Mouse (Mus musculus) heart, postnatal 25 days (tissue): ENCODE results near the gene Tmc7. TPM values are rescaled to one million over a fixed set of nuclear protein-coding genes. Genes with fewer than 3 reads are reported as not detected.
A peak's percentile ranks its signal among the peaks of the same experiment; 100 is the strongest.

ENCODE experiments used
- DNase-seq: peaks from one replicate; pipeline ENCODE4 v3.0.0; 2022; ENCODE audit warnings: low spot score
- intact Hi-C: fragments of 180-260 bp; cut with DNase I; formaldehyde crosslinking; loops from one replicate; pipeline ENCODE4 v1.15.1; 2025
- total RNA-seq, 2 experiments: library from RNA; stranded (reverse); gene quantifications; 2 replicates each; pipeline ENCODE4 v1.2.3; 2021

Tmc7 gene
- total RNA-seq, 2 experiments from 2014 or later: 6.5 to 6.7 TPM

- DNase-seq: no peak
- intact Hi-C loops: loop anchor here (5.0 to 10.0 kb wide), 2 partner anchors 145 to 403 kb away; partner anchors contain the start of genes Gprc5b and Syt17
These were observed 7.6 kb upstream of the Tmc7 start for GRCm38 (mm10) chr7:118592146-118592545.

DNA sequence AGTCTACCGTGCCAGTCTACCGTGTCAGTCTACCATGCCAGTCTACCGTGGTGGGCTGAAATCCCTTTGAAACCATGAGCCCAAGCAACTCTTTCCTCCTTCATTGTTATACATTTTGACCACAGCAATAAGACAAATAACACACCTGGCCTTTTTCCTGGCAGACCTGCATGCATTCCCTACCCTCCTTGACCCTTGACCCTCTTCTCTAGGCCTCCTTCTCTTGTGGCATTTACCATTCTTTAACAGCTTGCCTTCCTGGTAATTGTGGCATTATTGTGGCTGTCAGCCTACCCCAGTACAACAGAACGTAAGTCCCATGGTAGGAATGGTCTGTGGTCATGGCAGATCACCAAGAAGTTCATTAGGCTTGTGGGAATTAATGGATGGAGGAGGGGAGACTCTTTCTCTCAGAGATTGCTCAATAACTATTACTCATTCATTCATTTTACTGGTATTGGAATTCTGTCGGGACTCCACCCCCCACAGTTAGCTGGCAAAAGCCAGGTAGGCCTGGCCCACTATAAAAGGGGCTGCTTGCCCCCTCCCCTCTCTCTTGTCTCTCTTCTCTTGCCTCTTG is 6.3 kb upstream of the Tmc7 start:
- intact Hi-C loops: loop anchor here (5.0 to 10.0 kb wide), 2 partner anchors 144 to 404 kb away; partner anchors contain the start of genes Gprc5b and Syt17
- DNase-seq: no peak

DNA sequence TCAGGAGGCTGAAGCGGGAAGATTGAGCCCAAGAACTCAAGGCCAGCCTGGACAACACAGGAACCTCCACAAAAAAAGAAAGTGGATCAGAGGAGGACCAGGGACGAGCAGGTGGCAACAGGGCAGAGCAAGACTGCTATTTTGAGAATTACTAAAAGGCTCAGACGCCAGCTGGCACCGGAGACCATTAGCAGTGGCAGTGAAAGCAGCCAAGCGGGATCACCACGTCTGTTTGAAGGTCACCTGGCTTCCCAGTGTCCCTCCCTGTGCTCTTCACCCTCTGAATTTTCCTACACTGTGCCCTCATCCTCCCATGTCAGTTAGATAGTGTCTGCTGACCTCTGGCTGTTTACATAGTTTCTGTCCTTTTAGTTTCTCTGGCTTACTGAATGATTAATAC is 1.3 kb upstream of the Tmc7 start:
- intact Hi-C loops: no loop called here
- DNase-seq: peak; percentile 24

GRCm38 (mm10) chr7:118584926-118585325 is 390 bp upstream of the Tmc7 start:
- intact Hi-C loops: no loop called here

GRCm38 (mm10) chr7:118583821-118584220 is 715 bp downstream of the Tmc7 start:
- intact Hi-C loops: no loop called here
- no peak for DNase-seq

More at GRCm38 (mm10) chr7:118584926-118585325, 390 bp upstream of the Tmc7 start:
- no peak for DNase-seq

DNA sequence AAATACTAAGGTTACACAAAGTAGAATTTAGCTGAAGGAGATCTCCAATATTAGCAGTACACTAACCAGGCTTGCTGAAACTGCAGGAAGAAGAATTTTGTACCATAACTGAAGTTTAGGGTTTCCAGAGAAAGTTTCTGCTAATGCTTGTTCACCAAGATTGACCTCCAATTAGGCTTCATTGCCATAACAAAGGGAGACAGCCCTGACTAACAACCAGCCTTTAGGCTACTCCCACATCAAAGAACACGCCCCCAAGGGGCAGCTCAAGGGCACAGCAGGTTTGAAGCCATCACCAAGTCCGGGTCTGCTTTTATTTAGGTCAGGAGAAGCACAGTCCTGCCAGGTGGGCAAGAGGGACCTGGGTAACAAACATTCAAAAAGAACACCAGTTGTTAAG is 4.6 kb downstream of the Tmc7 start:
- no peak for DNase-seq
- intact Hi-C loops: no loop called here

GRCm38 (mm10) chr7:118578269-118578668 is 6.3 kb downstream of the Tmc7 start:
- intact Hi-C loops: no loop called here
- DNase-seq: no peak

DNA sequence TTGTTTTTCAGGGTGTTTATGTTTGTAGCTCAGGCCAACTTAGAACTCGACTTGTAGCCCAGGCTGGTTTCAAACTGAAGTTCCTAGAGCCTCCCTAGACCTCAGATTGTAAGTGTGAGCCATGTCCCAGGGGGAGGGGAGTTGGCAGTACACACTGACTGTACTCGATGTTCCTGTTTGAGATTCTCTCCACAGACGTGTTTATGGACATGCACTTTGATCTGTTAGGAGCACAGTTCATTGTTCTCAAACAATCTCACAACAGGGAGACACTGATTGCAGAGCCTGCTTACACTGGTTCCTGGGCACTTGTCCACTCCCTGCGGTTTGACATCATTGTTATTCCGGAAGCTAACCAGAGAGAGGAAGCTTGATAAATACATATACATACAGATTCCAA is 12.5 kb downstream of the Tmc7 start:
- DNase-seq: no peak
- intact Hi-C loops: no loop called here

DNA sequence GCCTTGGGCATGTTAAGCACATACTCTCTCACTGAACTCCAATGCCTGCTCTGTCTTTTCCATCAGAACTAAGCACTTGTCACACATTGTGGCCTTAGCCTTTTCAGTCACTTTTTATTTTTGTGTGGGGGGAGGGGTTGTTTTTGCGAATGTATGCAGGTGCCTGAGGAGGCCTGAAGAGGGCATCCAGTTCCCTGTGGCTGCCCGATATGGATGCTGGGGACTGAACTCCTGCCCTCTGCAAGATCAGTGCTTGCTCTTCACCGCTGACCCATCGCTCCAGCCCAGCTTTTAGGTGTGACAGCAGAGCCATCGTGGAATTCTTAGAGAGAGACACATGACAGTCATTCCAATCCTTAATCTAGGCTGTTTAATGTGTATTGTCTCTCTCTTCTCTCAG is 13.2 kb downstream of the Tmc7 start:
- DNase-seq: no peak
- intact Hi-C loops: no loop called here

DNA sequence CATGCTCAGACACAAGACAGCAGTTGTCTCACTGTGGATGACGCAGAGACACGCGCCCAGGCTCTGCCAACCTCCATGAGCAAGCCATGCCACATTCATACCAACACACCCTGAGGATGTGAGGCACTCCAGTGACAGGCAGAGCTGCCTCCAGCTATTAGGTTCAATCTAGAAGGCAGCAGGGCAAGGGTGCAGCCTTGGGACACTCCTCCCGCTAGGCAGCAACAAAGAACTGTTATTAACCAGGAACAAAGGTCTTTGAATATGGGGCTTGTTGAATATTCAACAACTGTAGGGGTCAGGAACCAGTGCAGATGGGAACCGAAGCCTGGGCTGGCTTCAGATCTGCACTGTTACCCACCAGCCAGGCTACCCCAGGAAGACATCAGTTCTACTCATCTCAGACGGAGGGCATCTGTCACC is 15.4 kb downstream of the Tmc7 start:
- no peak for DNase-seq
- intact Hi-C loops: no loop called here

- intact Hi-C loops: no loop called here
- no peak for DNase-seq
These were observed 30.2 kb downstream of the Tmc7 start for GRCm38 (mm10) chr7:118554290-118554689.

- DNase-seq: no peak
- intact Hi-C loops: no loop called here
These were observed 30.7 kb downstream of the Tmc7 start for GRCm38 (mm10) chr7:118553881-118554280.

GRCm38 (mm10) chr7:118547451-118547850 is 37.1 kb downstream of the Tmc7 start:
- no peak for DNase-seq
- intact Hi-C loops: no loop called here

DNA sequence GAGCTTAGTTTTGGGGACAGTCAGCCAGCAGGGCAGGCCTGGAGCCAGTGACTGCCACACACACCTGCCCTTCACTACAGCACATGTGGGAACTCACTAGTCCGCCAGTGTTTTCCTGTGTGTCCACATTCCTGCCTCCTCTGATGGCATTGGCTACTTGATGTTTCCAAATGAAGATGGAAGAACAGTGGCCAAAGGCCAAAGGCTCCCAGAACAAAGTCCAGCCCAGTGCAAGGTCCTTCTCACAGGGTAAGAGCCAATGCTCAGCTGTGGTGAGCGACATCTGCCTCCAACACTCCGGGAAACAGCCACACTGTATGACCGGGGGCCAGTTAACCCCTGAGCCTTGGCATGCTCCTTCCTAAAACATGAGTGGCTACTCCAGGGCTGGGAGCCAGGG is 40.4 kb downstream of the Tmc7 start:
- no peak for DNase-seq
- intact Hi-C loops: no loop called here

- no peak for DNase-seq
- intact Hi-C loops: no loop called here
These were observed 49.5 kb downstream of the Tmc7 start for GRCm38 (mm10) chr7:118535076-118535475.

- intact Hi-C loops: loop anchor here (5.0 kb wide), 1 partner anchor 232 kb away; no protein-coding TSS in a partner anchor
- no peak for DNase-seq
These were observed 50.2 kb downstream of the Tmc7 start for GRCm38 (mm10) chr7:118534326-118534725.

DNA sequence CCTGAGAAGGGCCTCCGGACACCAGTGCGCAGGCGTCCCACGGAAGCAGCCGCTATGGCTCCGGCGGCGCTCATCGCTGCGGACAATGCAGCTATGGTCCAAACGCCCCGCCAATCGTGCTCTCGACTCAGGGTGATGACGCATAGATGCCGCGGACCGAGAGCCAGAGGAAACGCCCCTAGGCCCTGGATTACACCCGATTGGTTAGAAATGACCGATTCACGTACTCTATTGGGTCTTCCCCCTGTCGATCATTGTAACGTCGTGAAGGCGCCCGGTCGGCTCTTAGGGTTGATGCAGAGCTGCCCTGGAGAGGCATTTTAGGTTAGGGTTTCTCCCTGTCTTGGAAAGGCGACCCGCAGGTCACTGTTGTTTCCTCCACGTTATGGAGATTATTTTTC is 51.4 kb downstream of the Tmc7 start, which contains the start of gene Coq7:
Coq7 (minus strand) TSS at position 179 of the 401 bp plus-strand sequence.
- DNase-seq: peak; percentile 91
- intact Hi-C loops: loop anchor here (5.0 kb wide), 1 partner anchor 231 kb away; no protein-coding TSS in a partner anchor

- peak; percentile 92 for DNase-seq
- intact Hi-C loops: loop anchor here (5.0 kb wide), 1 partner anchor 230 kb away; no protein-coding TSS in a partner anchor
These were observed 51.9 kb downstream of the Tmc7 start for GRCm38 (mm10) chr7:118532519-118533177.

GRCm38 (mm10) chr7:118526967-118527366 is 57.6 kb downstream of the Tmc7 start:
- intact Hi-C loops: loop anchor here (10.0 kb wide), 1 partner anchor 402 kb away; the partner anchor contains the start of gene Arl6ip1
- DNase-seq: no peak

DNA sequence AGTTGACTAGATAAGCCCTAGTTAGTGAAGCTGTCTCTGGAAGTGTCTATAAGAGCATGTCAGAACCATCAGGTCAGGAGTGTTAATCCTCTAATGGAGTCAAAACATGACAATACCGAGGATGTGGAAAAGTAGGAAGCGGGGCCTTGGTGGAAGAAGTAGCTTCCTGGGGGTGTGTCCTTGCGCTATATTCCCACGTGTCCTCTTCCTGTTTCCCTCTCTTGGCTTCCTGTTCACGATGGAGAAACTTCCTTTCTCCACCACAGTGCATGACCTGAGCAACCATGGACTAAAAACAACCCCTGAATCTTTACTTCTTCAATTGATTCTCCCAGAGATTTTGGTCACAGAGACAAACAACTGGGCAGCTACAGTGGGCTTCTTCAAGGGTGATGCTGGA is 62.5 kb downstream of the Tmc7 start:
- DNase-seq: no peak
- intact Hi-C loops: loop anchor here (10.0 kb wide), 1 partner anchor 397 kb away; the partner anchor contains the start of gene Arl6ip1

GRCm38 (mm10) chr7:118519661-118520060 is 64.9 kb downstream of the Tmc7 start:
- DNase-seq: no peak
- intact Hi-C loops: loop anchor here (2.0 to 10.0 kb wide), 3 partner anchors 21 to 395 kb away; partner anchors contain the start of gene Arl6ip1
